Mouse (Mus musculus) adrenal gland, adult 2 months (tissue): Measurements from ENCODE around the gene Gm13693. TPM values are rescaled to one million over a fixed set of nuclear protein-coding genes. Genes with fewer than 3 reads are reported as not detected.
A peak's percentile ranks its signal among the peaks of the same experiment; 100 is the strongest.
"Not testable (repeated sequence)": the region's sequence is repeated elsewhere in the genome, so short reads cannot be mapped to it uniquely, and the experiment has no call there.

Experiments used
- DNase-seq: peaks from one replicate; pipeline ENCODE4 v3.0.0; 2021
- long read RNA-seq: library from polyadenylated mRNA; stranded (forward); transcript quantifications from one replicate; pipeline ENCODE4 v2.0.0, GENCODE M21; 2021
- polyA plus RNA-seq: library from polyadenylated mRNA; depleted of rRNA; stranded (reverse); fragments of >200 nt; gene quantifications from 2 replicates; pipeline ENCODE4 v1.2.3, GENCODE M21; 2012; rRNA removed
- total RNA-seq, 2 experiments: library from RNA; stranded (reverse); gene quantifications; 2 replicates each; pipeline ENCODE4 v1.2.3; 2021

Gene Gm13693
- total RNA-seq (1 to 10 TPM; 1.1 to 1.5 TPM), polyA plus RNA-seq (not detected in 2 replicates)
- long read RNA-seq: 0 reads

DNA sequence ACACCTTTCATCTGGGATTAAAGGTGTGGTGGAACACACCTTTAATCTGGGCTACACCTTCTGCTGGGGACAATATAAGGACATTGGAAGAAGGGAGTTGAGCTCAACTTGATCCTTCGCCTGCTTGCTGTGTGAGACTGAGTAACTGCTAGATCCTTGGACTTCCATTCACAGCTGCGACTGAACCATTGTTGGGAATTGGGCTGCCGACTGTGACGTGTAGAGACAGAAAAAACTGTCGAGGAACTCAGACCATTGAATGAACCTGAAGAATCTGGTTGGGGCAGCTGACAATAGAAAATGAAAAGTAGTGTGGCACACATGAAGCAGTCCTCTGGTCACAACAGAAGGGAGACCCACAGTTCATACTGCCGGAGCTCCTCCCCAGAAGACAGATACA, at the start of gene Gm13693:
Gene Gm13693 (plus strand): TSS at position 301 of the 400 bp plus-strand sequence.
- DNase-seq: not testable (repeated sequence)

DNA sequence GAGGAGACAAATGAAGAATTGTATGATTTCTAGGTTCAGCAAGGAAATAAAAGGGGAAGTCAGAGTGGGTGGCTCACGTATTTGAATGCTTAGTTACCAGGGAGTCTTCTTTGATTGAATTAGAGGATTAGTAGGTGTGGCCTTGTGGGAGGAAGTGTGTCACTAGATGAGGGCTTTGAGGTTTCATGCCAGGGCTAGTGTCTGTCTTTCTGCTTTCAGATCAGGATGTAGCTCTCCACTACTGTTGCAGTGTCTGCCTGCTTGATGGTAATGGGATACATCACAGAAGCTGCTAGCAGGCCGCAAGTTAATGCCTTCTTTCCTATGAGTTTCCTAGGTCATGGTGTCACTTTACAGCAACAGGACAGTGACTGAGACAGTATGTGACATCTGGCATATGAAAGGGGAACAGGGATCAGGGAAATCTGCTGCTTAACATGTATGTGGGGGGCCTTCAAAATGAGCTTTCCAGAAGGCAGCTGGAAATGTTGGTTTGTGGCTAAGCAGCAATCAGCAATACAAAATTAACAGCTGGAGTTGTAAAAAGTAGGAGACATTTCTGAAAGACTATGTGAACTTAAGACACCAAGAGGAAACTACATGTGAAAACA, 31.7 kb upstream of the Gm13693 start:
- DNase-seq: no peak

GRCm38 (mm10) chr2:83940931-83941361, 20.4 kb upstream of the Gm13693 start, which contains the start of gene Zswim2:
Gene Zswim2, minus strand, starts transcription at chr2:83941228.
- DNase-seq: peak; percentile 8

DNA sequence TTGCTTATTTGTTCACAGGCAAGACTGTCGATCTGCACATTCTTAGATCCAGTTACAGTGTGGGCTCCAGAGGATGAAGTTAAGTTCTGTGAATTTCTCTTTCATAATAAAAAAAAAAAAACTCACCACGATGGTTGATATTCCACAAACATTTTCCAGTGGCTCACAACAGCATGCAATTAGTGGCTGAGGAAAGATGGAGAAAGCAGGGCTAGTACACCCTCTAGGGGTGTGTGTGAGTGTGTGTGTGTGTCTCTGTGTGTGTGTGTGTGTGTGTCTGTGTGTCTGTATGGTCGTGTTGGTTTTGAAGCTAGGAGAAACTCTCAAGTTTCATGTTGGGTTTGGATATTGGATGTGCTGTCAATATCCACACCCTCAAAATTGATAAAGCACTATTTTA, 19.9 kb upstream of the Gm13693 start:
- DNase-seq: no peak

- no peak for DNase-seq
These were observed 19.5 kb upstream of the Gm13693 start for GRCm38 (mm10) chr2:83941792-83942191.

DNA sequence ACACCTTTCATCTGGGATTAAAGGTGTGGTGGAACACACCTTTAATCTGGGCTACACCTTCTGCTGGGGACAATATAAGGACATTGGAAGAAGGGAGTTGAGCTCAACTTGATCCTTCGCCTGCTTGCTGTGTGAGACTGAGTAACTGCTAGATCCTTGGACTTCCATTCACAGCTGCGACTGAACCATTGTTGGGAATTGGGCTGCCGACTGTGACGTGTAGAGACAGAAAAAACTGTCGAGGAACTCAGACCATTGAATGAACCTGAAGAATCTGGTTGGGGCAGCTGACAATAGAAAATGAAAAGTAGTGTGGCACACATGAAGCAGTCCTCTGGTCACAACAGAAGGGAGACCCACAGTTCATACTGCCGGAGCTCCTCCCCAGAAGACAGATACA, 5.9 kb upstream of the Gm13693 start, which contains the start of gene Gm13698:
Gene Gm13698 (plus strand): TSS at position 301 of the 400 bp plus-strand sequence.
- DNase-seq: not testable (repeated sequence)

GRCm38 (mm10) chr2:83967013-83967412, 5.7 kb downstream of the Gm13693 start, which contains the start of gene Gm13695:
Gene Gm13695, plus strand, starts transcription at chr2:83967313.
- not testable (repeated sequence) for DNase-seq

GRCm38 (mm10) chr2:83972823-83973222, 11.5 kb downstream of the Gm13693 start, which contains the start of gene Gm13696:
Gene Gm13696, plus strand, starts transcription at chr2:83973123.
- DNase-seq: not testable (repeated sequence)

DNA sequence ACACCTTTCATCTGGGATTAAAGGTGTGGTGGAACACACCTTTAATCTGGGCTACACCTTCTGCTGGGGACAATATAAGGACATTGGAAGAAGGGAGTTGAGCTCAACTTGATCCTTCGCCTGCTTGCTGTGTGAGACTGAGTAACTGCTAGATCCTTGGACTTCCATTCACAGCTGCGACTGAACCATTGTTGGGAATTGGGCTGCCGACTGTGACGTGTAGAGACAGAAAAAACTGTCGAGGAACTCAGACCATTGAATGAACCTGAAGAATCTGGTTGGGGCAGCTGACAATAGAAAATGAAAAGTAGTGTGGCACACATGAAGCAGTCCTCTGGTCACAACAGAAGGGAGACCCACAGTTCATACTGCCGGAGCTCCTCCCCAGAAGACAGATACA, 17.3 kb downstream of the Gm13693 start, which contains the start of gene Gm13694:
Gene Gm13694 (plus strand): TSS at position 301 of the 400 bp plus-strand sequence.
- not testable (repeated sequence) for DNase-seq

DNA sequence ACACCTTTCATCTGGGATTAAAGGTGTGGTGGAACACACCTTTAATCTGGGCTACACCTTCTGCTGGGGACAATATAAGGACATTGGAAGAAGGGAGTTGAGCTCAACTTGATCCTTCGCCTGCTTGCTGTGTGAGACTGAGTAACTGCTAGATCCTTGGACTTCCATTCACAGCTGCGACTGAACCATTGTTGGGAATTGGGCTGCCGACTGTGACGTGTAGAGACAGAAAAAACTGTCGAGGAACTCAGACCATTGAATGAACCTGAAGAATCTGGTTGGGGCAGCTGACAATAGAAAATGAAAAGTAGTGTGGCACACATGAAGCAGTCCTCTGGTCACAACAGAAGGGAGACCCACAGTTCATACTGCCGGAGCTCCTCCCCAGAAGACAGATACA, 23.1 kb downstream of the Gm13693 start, which contains the start of gene Gm13697:
Gene Gm13697 (plus strand): TSS at position 301 of the 400 bp plus-strand sequence.
- DNase-seq: not testable (repeated sequence)

GRCm38 (mm10) chr2:83990253-83990652, 28.9 kb downstream of the Gm13693 start, which contains the start of gene Gm13691:
Gene Gm13691, plus strand, starts transcription at chr2:83990553.
- DNase-seq: not testable (repeated sequence)

DNA sequence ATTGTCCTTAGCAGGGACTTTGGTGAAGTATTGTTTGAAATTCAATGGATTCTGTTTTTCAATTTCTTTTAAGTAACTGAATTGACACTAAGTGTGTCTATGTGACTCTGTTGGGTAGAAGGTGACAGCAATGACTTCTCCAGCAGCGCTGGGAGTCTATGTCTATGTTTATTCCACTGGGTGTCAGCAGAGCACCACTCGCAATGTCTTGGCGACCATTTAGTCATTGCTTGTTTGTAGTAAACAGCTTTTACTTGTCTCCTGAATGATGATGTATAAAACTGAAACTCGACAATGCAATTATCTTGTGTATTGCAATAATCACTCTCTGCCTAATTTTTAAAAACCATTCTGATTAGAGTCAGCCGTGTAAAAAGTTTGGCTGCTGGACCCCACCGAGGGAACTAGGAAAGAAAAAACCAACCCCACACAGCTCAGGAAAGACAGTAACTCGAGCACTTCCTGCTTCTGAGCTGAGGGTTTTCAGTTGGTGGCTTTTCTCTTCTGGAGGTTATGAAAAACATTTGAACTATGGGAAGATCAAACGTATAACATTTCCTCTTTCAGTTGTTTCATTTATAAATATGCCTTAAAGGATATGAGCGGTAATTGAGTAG, 32.4 kb downstream of the Gm13693 start:
- not testable (repeated sequence) for DNase-seq

DNA sequence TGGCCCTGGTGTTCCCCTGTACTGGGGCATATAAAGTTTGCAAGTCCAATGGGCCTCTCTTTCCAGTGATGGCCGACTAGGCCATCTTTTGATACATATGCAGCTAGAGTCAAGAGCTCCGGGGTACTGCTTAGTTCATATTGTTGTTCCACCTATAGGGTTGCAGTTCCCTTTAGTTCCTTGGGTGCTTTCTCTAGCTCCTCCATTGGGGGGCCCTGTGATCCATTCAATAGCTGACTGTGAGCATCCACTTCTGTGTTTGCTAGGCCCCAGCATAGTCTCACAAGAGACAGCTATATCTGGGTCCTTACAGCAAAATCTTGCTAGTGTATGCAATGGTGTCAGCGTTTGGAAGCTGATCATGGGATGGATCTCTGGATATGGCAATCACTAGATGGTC, 33.2 kb downstream of the Gm13693 start:
- DNase-seq: not testable (repeated sequence)

DNA sequence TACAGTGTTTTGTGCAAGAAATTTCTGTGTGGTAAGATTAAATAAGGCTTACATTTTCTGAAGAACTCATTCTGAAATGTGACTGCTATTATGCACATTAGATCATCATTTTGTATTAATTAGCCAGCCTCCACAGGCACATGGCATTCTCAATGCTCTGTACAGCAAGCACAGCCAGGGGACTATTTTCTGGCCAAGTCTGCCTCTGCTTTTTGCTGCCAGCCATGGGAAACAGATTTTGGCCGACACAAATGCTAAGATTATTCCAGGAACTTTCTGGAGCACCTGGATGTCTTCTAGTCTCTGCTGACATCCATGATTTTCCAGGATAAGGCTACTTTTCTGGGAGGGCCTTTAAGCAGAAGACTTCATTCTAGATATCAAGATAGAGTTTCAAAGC, 47.6 kb downstream of the Gm13693 start:
- no peak for DNase-seq

GRCm38 (mm10) chr2:84009818-84010217, 48.5 kb downstream of the Gm13693 start:
- DNase-seq: no peak

Other genes starting within 250 kb of the Gm13693 start
- 100 to 1,000 TPM; 127 to 133 TPM for gene Itgav, start 237.1 kb upstream of the Gm13693 start, total RNA-seq
- gene Itgav, start 237.1 kb upstream of the Gm13693 start, polyA plus RNA-seq: 196 and 209 TPM in 2 replicates
- 1 to 10 TPM; 4.2 to 5.9 TPM for gene Fam171b, start 148.9 kb upstream of the Gm13693 start, total RNA-seq
- gene Fam171b, start 148.9 kb upstream of the Gm13693 start, polyA plus RNA-seq: 1.0 and 1.3 TPM in 2 replicates
- not detected for gene Zswim2, start 20.3 kb upstream of the Gm13693 start, total RNA-seq
- not detected in 2 replicates for gene Zswim2, start 20.3 kb upstream of the Gm13693 start, polyA plus RNA-seq
- 1 to 10 TPM; 1.1 to 1.5 TPM for gene Gm13698, start 5.8 kb upstream of the Gm13693 start, total RNA-seq
- gene Gm13698, start 5.8 kb upstream of the Gm13693 start, polyA plus RNA-seq: not detected in 2 replicates
- 1 to 10 TPM in 1 of 2 experiments, not detected in 1; 1.1 TPM for gene Gm13695, start 5.8 kb downstream of the Gm13693 start, total RNA-seq
- not detected in 2 replicates for gene Gm13695, start 5.8 kb downstream of the Gm13693 start, polyA plus RNA-seq
- gene Gm13696, start 11.6 kb downstream of the Gm13693 start, total RNA-seq: 1 to 10 TPM; 1.1 to 1.5 TPM
- gene Gm13696, start 11.6 kb downstream of the Gm13693 start, polyA plus RNA-seq: not detected in 2 replicates
- 1 to 10 TPM; 1.1 to 1.5 TPM for gene Gm13694, start 17.4 kb downstream of the Gm13693 start, total RNA-seq
- not detected in 2 replicates for gene Gm13694, start 17.4 kb downstream of the Gm13693 start, polyA plus RNA-seq
- 1 to 10 TPM; 1.1 to 1.5 TPM for gene Gm13697, start 23.2 kb downstream of the Gm13693 start, total RNA-seq
- gene Gm13697, start 23.2 kb downstream of the Gm13693 start, polyA plus RNA-seq: not detected in 2 replicates
- gene Gm13691, start 29.1 kb downstream of the Gm13693 start, total RNA-seq: 1 to 10 TPM; 1.1 to 1.5 TPM
- gene Gm13691, start 29.1 kb downstream of the Gm13693 start, polyA plus RNA-seq: not detected in 2 replicates